Mouse (Mus musculus) olfactory bulb, adult 2 months (tissue): ENCODE results near the gene Slf2.

Experiments used
- CTCF ChIP-seq: fragments of 200-500 bp; IDR thresholded peaks from 2 replicates; pipeline ENCODE4 v1.5.1; 2012; ENCODE audit warnings: low read depth, mild to moderate bottlenecking, low read length, moderate library complexity; ENCODE audit not compliant: insufficient read depth
- POLR2A ChIP-seq: fragments of 200-500 bp; IDR thresholded peaks from 2 replicates; pipeline ENCODE4 v1.6.1; 2012; ENCODE audit warnings: mild to moderate bottlenecking, low read depth, low read length, moderate library complexity; ENCODE audit not compliant: insufficient read depth

DNA sequence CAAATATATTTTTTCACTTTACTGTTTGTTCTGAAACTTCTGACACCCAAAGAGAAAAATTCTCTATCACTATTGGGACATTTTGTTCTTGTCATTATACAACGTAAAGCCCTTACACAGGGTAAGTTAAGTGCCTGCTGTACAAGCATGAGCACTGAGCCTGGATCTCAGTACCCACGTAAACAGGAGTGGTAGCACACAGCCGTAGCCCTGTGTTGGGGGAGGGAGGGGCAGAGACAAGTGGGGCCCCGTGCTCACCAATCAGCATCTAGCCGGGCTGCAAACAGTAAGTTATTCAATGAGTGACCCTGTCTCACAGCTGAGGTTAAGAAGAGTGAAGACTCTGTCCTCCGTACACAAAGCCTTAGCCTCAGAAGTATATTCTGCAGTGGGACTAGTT is 45.7 kb downstream of the Slf2 start:
- no peak for TF ChIP-seq POLR2A
- no peak for TF ChIP-seq CTCF
